Mouse (Mus musculus): ENCODE results near the gene Ssh3. TPM values are rescaled to one million over a fixed set of nuclear protein-coding genes. Genes with fewer than 3 reads are reported as not detected.

Gene Ssh3
- polyA plus RNA-seq, 1 experiment from 2014 or later: 2.1 TPM

DNA sequence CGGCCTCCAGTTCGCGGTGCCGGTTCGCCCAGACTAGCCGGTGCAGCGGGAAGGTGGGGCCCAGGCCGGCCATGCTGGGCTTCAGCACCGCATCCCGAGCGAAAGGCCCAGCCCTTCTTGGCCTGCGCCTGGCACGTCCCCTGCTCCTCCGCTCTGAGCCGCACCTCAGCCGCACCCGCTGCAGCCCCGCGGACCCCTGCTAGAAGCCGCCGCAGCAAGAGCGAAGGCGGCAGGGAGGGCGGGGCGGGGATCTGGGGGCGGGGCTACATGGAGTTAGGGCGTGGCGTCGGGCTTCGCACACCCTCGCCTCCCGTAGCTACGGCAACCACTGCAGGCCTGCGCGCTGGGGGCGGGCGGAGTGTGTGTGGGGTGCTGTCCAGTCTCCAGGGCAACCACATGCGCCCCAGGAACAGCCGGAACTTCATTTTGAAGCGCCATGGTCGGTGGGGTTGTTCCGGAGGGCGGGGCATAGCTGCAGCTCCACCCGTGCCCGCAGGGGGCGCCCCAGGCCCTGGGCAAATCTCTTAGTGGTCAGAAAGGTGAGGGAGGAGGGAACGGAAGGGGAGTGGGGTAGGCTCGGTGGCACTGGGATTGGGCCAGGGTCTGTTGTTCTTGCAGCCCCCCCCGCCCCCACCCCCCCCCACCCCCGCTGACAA, 14.0 kb upstream of the Ssh3 start, which contains the start of gene Ankrd13d:
Gene Ankrd13d (minus strand): TSS at position 240 of the 656 bp plus-strand sequence.
- H3K4me1 ChIP-seq (ENCODE audit: control insufficient read depth, insufficient read depth, low read length): peaks cover 2% of the 10 kb centered on the region; the same call in 1 of the 2 replicates
- under 1% methylated on average over 46 of the region's 50 CpGs for WGBS
- no peak within 1 kb of the TSS for H3K27ac ChIP-seq (ENCODE audit: low read depth, low read length)
- H3K4me3 ChIP-seq (ENCODE audit: low read depth, low read length): peak within 1 kb of the TSS; percentile 64
- peaks cover 17% of the 10 kb centered on the region for H3K36me3 ChIP-seq (ENCODE audit: control insufficient read depth, insufficient read depth, low read length)
- ATAC-seq (ENCODE audit: low FRiP score) (peak; percentile 96), DNase-seq (ENCODE audit: low spot score, missing footprints) (peak; percentile 99)
- peak within 1 kb of the TSS; percentile 82 for H3K4me2 ChIP-seq
- H3K27me3 ChIP-seq (ENCODE audit: control insufficient read depth, insufficient read depth, low read length): peaks cover 3% of the 10 kb centered on the region
- H3K9me3 ChIP-seq (ENCODE audit: control insufficient read depth, low read length): peaks cover 2% of the 10 kb centered on the region; the same call in 1 of the 2 replicates
- H3K9ac ChIP-seq (ENCODE audit: low read length): peak within 1 kb of the TSS; percentile 81

DNA sequence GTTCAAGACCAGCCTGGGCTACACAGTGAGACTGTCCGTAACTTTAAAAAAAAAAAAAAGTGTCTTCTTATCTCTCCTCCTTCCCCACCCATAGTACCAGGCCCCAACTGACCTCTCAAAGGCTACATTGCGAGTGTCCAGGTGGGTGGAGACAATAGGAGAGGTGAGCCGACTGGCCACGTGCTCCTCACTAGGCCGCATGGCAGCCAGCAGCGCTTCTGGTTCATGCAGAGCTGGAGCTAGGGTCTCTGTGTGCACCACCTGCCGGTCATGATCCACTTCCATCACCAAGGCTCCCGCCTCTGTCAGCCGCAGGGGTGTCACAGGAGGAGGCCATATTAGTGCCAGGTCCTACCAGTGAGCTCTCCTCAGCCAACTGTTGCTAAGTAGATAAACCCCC, 11.4 kb upstream of the Ssh3 start:
- Histone ChIP-seq H3K27ac (ENCODE audit: low read depth, low read length) (no peak overlapping the region), H3K9ac (ENCODE audit: low read length) (no peak overlapping the region), H3K36me3 (ENCODE audit: control insufficient read depth, insufficient read depth, low read length) (peaks cover 3% of the 10 kb centered on the region), H3K27me3 (ENCODE audit: control insufficient read depth, insufficient read depth, low read length) (peaks cover 3% of the 10 kb centered on the region), H3K4me2 (no peak overlapping the region), H3K4me3 (ENCODE audit: low read depth, low read length) (no peak overlapping the region), H3K9me3 (ENCODE audit: control insufficient read depth, low read length) (peaks cover 2% of the 10 kb centered on the region; the same call in 1 of the 2 replicates), H3K4me1 (ENCODE audit: control insufficient read depth, insufficient read depth, low read length) (peaks cover 2% of the 10 kb centered on the region; the same call in 1 of the 2 replicates)
- 94% methylated on average over 9 of the region's 9 CpGs for WGBS
- ATAC-seq (ENCODE audit: low FRiP score) (no peak), DNase-seq (ENCODE audit: low spot score, missing footprints) (no peak)

DNA sequence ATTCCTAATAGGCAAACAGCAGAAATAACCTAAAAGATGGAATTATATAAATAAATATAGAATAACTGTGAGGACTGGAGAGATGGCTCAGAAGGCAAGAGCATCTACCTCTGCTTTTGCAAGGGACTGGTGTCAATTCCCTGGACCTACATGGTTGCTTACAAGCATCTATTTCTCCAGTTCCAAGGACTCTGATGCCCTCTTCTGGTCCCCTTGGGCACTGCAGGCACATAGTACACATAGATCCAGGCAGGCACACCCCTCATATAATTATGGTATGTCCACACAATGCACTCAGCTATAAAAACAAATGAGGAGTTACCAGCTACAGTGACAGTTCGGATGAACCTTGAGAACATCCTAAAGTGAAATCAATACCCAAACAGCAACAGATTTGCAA, 10.5 kb upstream of the Ssh3 start:
- Histone ChIP-seq H3K4me2 (no peak overlapping the region), H3K36me3 (ENCODE audit: control insufficient read depth, insufficient read depth, low read length) (peaks cover 3% of the 10 kb centered on the region)
- WGBS: 91% methylated on average over 1 of the region's 1 CpGs

DNA sequence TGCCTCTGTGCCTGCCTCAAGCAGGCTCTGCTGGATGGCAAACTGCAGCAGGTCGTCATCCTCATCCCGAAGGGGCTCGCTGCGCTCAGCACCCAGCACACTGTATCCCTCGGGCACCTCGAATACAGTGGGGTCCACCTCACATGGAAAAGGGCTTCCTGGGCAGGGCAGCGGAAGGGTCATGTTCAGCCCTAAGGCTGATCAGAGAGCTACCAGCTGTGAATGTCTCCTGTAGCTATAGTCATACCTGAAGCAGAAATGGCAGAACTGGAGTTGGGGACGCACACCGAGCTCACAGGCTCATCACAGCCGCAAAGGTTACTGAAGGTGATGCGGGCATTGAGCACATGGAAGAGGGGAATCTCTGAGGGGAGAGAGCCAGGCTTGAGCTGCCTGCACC, 2.0 kb upstream of the Ssh3 start:
- Histone ChIP-seq H3K4me1 (ENCODE audit: control insufficient read depth, insufficient read depth, low read length) (no peaks in the 10 kb centered on the region; the same call in 1 of the 2 replicates), H3K9me3 (ENCODE audit: control insufficient read depth, low read length) (no peaks in the 10 kb centered on the region), H3K4me2 (no peak overlapping the region), H3K9ac (ENCODE audit: low read length) (no peak overlapping the region), H3K4me3 (ENCODE audit: low read depth, low read length) (no peak overlapping the region), H3K27me3 (ENCODE audit: control insufficient read depth, insufficient read depth, low read length) (peaks cover 15% of the 10 kb centered on the region; the same call in 1 of the 2 replicates), H3K36me3 (ENCODE audit: control insufficient read depth, insufficient read depth, low read length) (no peaks in the 10 kb centered on the region), H3K27ac (ENCODE audit: low read depth, low read length) (no peak overlapping the region)
- ATAC-seq (ENCODE audit: low FRiP score) (no peak), DNase-seq (ENCODE audit: low spot score, missing footprints) (no peak)
- 96% methylated on average over 11 of the region's 11 CpGs for WGBS

More for the DNA sequence above, 10.5 kb upstream of the Ssh3 start:
- H3K4me3 ChIP-seq (ENCODE audit: low read depth, low read length): no peak overlapping the region
- DNase-seq (ENCODE audit: low spot score, missing footprints): no peak
- no peak overlapping the region for H3K9ac ChIP-seq (ENCODE audit: low read length)
- peaks cover 3% of the 10 kb centered on the region for H3K27me3 ChIP-seq (ENCODE audit: control insufficient read depth, insufficient read depth, low read length)
- peaks cover 2% of the 10 kb centered on the region; the same call in 1 of the 2 replicates for H3K4me1 ChIP-seq (ENCODE audit: control insufficient read depth, insufficient read depth, low read length)
- H3K27ac ChIP-seq (ENCODE audit: low read depth, low read length): no peak overlapping the region
- ATAC-seq (ENCODE audit: low FRiP score): no peak
- peaks cover 2% of the 10 kb centered on the region; the same call in 1 of the 2 replicates for H3K9me3 ChIP-seq (ENCODE audit: control insufficient read depth, low read length)

DNA sequence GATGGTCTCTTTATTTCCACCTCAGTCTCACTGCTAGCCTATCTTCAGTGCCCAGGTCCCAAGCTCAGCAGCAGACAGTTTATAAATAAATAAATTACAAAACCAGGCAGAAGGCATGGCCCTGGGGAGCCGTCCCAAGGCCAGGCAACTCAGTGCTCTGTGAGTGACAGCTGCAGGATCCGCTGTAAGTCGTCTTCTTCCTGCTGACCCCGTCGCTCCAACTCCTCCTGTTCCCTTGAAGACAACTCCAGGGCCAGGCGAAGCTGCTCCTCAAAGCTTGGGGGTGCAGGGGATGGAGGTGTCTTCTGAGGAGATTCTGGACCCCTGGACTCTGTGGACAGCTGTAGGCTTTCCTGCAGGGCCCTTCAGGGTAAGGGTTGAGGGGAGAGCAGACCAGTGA, 1.2 kb upstream of the Ssh3 start:
- DNase-seq (ENCODE audit: low spot score, missing footprints): no peak
- no peak overlapping the region for H3K4me3 ChIP-seq (ENCODE audit: low read depth, low read length)
- no peak for ATAC-seq (ENCODE audit: low FRiP score)
- H3K4me2 ChIP-seq: no peak overlapping the region
- no peaks in the 10 kb centered on the region for H3K36me3 ChIP-seq (ENCODE audit: control insufficient read depth, insufficient read depth, low read length)
- 71% methylated on average over 6 of the region's 6 CpGs for WGBS
- H3K9me3 ChIP-seq (ENCODE audit: control insufficient read depth, low read length): no peaks in the 10 kb centered on the region
- no peak overlapping the region for H3K27ac ChIP-seq (ENCODE audit: low read depth, low read length)
- peaks cover 15% of the 10 kb centered on the region; the same call in 1 of the 2 replicates for H3K27me3 ChIP-seq (ENCODE audit: control insufficient read depth, insufficient read depth, low read length)
- H3K9ac ChIP-seq (ENCODE audit: low read length): no peak overlapping the region
- H3K4me1 ChIP-seq (ENCODE audit: control insufficient read depth, insufficient read depth, low read length): no peaks in the 10 kb centered on the region; the same call in 1 of the 2 replicates

DNA sequence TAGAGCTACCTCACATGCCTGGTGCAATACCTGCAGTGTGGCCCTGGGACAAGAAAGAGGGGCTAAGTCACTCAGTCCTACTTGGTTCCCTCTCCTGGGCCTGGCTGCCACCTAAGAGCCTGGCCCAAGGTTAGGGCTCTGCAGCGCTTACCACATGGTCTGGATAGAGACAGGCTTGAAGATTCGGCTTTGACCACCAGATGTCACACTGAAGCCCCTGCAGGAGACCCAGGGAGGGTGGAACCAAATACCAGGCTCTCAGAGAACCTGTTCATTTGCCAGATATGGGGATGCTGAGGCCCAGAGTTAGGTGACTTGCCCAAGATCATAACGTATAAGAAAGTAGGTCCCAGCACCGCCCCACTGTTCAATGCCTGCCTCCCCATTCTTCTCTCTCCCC, 3.0 kb downstream of the Ssh3 start:
- H3K4me1 ChIP-seq (ENCODE audit: control insufficient read depth, insufficient read depth, low read length): no peaks in the 10 kb centered on the region; the same call in 1 of the 2 replicates
- peaks cover 15% of the 10 kb centered on the region; the same call in 1 of the 2 replicates for H3K27me3 ChIP-seq (ENCODE audit: control insufficient read depth, insufficient read depth, low read length)
- no peak overlapping the region for H3K4me2 ChIP-seq
- ATAC-seq (ENCODE audit: low FRiP score) (no peak), DNase-seq (ENCODE audit: low spot score, missing footprints) (no peak)
- no peaks in the 10 kb centered on the region for H3K9me3 ChIP-seq (ENCODE audit: control insufficient read depth, low read length)
- H3K4me3 ChIP-seq (ENCODE audit: low read depth, low read length): no peak overlapping the region
- no peak overlapping the region for H3K27ac ChIP-seq (ENCODE audit: low read depth, low read length)
- H3K36me3 ChIP-seq (ENCODE audit: control insufficient read depth, insufficient read depth, low read length): no peaks in the 10 kb centered on the region
- H3K9ac ChIP-seq (ENCODE audit: low read length): no peak overlapping the region
- 76% methylated on average over 4 of the region's 4 CpGs for WGBS

DNA sequence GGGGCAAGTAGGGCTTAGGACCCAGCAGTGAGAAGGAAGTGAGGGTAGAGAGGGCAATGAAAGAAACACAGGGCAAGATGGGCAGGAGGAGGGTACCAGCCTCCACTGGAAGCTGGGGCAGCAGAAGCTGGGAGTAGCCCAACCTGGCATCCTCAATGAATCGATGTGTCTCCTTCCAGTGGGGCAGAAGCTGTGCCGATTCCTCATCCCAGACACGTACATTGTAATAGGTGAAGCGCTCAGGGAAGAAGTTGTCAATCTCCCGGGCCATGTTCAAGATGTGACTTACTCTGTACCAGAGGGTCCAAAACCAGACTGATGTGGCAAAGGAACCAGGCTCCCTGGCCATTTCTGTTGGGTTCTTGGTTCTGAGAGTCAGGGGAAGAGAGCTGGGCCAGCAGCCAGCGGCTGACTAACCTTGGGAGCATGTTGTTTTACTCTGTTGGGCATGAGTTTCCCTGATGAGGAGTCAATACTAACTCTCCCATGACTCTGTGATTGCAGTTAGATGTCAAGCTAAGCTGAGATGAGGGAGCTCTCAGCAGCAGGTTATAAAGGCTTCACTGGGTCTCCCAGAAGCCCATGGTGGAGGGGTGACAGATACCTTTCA, 4.7 kb downstream of the Ssh3 start:
- WGBS: 88% methylated on average over 6 of the region's 6 CpGs
- Histone ChIP-seq H3K9me3 (ENCODE audit: control insufficient read depth, low read length) (no peaks in the 10 kb centered on the region), H3K36me3 (ENCODE audit: control insufficient read depth, insufficient read depth, low read length) (no peaks in the 10 kb centered on the region), H3K27me3 (ENCODE audit: control insufficient read depth, insufficient read depth, low read length) (peaks cover 15% of the 10 kb centered on the region; the same call in 1 of the 2 replicates), H3K4me1 (ENCODE audit: control insufficient read depth, insufficient read depth, low read length) (no peaks in the 10 kb centered on the region; the same call in 1 of the 2 replicates), H3K4me3 (ENCODE audit: low read depth, low read length) (no peak overlapping the region), H3K27ac (ENCODE audit: low read depth, low read length) (no peak overlapping the region), H3K4me2 (no peak overlapping the region), H3K9ac (ENCODE audit: low read length) (no peak overlapping the region)
- DNase-seq (ENCODE audit: low spot score, missing footprints) (no peak), ATAC-seq (ENCODE audit: low FRiP score) (no peak)

DNA sequence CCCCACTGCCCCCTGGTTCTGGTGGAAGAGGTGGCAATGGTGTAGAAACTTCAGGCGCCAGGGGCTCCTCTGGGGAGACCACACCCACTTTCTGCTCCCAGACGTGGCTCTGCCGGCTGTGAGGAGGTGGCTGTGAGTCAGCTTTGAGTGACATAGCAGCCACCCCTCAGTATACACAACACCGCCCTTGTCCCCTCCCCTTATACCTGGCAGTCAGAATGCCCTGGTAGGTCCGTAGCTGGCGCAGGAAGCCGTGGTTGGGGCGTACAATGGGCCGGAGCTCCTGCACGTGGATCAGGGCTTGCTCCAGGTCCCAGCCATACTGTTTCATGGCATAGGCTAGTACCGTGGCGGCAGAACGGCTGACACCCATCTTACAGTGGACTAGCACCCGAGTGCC, 5.3 kb downstream of the Ssh3 start:
- Histone ChIP-seq H3K27ac (ENCODE audit: low read depth, low read length) (no peak overlapping the region), H3K4me3 (ENCODE audit: low read depth, low read length) (no peak overlapping the region), H3K9ac (ENCODE audit: low read length) (no peak overlapping the region), H3K27me3 (ENCODE audit: control insufficient read depth, insufficient read depth, low read length) (peaks cover 9% of the 10 kb centered on the region; the same call in 1 of the 2 replicates), H3K36me3 (ENCODE audit: control insufficient read depth, insufficient read depth, low read length) (no peaks in the 10 kb centered on the region), H3K9me3 (ENCODE audit: control insufficient read depth, low read length) (no peaks in the 10 kb centered on the region), H3K4me1 (ENCODE audit: control insufficient read depth, insufficient read depth, low read length) (no peaks in the 10 kb centered on the region), H3K4me2 (no peak overlapping the region)
- ATAC-seq (ENCODE audit: low FRiP score) (no peak), DNase-seq (ENCODE audit: low spot score, missing footprints) (no peak)
- 73% methylated on average over 14 of the region's 14 CpGs for WGBS

DNA sequence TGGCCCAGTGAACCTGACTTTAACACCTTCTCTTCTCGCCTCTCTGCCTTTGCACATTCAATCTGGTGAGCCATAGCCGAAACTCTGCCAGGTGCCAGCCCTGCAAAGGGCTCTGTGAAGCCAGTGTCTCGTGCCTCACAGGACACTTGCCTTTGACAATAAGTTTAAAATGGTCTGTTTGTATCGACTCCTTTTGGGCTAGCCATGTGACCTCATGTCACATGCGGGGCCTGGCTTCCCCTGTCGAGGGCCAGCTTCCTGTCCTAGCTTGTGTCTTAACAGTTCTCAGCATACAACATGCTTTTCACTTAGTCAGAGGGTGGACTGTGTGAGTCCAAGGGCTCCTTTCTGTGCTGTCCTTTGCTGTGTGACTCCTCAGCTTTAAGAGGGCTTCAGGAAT, 6.2 kb downstream of the Ssh3 start:
- H3K4me3 ChIP-seq (ENCODE audit: low read depth, low read length): no peak overlapping the region
- 79% methylated on average over 6 of the region's 6 CpGs for WGBS
- H3K4me2 ChIP-seq: no peak overlapping the region
- H3K27ac ChIP-seq (ENCODE audit: low read depth, low read length): no peak overlapping the region
- no peaks in the 10 kb centered on the region for H3K36me3 ChIP-seq (ENCODE audit: control insufficient read depth, insufficient read depth, low read length)
- DNase-seq (ENCODE audit: low spot score, missing footprints) (no peak), ATAC-seq (ENCODE audit: low FRiP score) (no peak)
- no peaks in the 10 kb centered on the region for H3K9me3 ChIP-seq (ENCODE audit: control insufficient read depth, low read length)
- H3K27me3 ChIP-seq (ENCODE audit: control insufficient read depth, insufficient read depth, low read length): peaks cover 2% of the 10 kb centered on the region; the same call in 1 of the 2 replicates
- H3K9ac ChIP-seq (ENCODE audit: low read length): no peak overlapping the region
- H3K4me1 ChIP-seq (ENCODE audit: control insufficient read depth, insufficient read depth, low read length): no peaks in the 10 kb centered on the region
